Mouse (Mus musculus) G1E (cell line): Measurements from ENCODE around the gene Vrk1. TPM values are rescaled to one million over a fixed set of nuclear protein-coding genes. Genes with fewer than 3 reads are reported as not detected.

Experiments used
- ATAC-seq: 2 replicates; pipeline ENCODE4 v1.8.0; 2016; ENCODE audit warnings: mild to moderate bottlenecking; ENCODE audit not compliant: insufficient number of reproducible peaks, poor library complexity, low FRiP score, severe bottlenecking; ENCODE audit errors: extremely low read depth
- DNase-seq: peaks from one replicate; pipeline ENCODE4 v3.0.0; 2012; ENCODE audit warnings: low spot score
- H3K27me3 ChIP-seq: 2 replicates; pipeline ENCODE4 v1.6.1; 2012; ENCODE audit warnings: mild to moderate bottlenecking, low read length, inconsistent platforms; ENCODE audit not compliant: insufficient read depth
- H3K36me3 ChIP-seq: replicated peaks from 2 replicates; pipeline ENCODE3; 2012; ENCODE audit warnings: mild to moderate bottlenecking, inconsistent platforms
- H3K4me1 ChIP-seq: 2 replicates; pipeline ENCODE4 v1.6.1; 2012; ENCODE audit warnings: low read depth, low read length, inconsistent platforms, mixed read lengths; ENCODE audit not compliant: insufficient read depth
- H3K4me3 ChIP-seq: 2 replicates; pipeline ENCODE4 v1.5.1; 2012; ENCODE audit warnings: low read depth, mild to moderate bottlenecking, inconsistent platforms, low read length, moderate library complexity, mixed read lengths
- H3K9me3 ChIP-seq: replicated peaks from 2 replicates; pipeline ENCODE4 v1.6.1; 2012; ENCODE audit warnings: inconsistent platforms
- CTCF ChIP-seq: IDR thresholded peaks from 2 replicates; pipeline ENCODE4 v1.5.1; 2012; ENCODE audit warnings: low read depth, low read length, inconsistent platforms, mixed read lengths
- GATA1 ChIP-seq: IDR thresholded peaks from 2 replicates; pipeline ENCODE4 v1.6.1; 2012; ENCODE audit warnings: borderline replicate concordance, low read length, inconsistent platforms, mixed read lengths
- GATA2 ChIP-seq: IDR thresholded peaks from 2 replicates; pipeline ENCODE4 v1.6.1; 2012; ENCODE audit warnings: low read depth, low read length, inconsistent platforms, borderline replicate concordance
- POLR2AphosphoS5 ChIP-seq: IDR thresholded peaks from 2 replicates; pipeline ENCODE4 v1.6.1; 2012; ENCODE audit warnings: low read depth, low read length, inconsistent platforms; ENCODE audit not compliant: insufficient replicate concordance
- TAL1 ChIP-seq: conservative IDR thresholded peaks from 2 replicates; pipeline ENCODE4 v1.6.1; 2012; ENCODE audit warnings: low read depth, low read length, inconsistent platforms, mixed read lengths
- polyA plus RNA-seq: library from polyadenylated mRNA; stranded (reverse); fragments of >175 nt; gene quantifications from 2 replicates; pipeline ENCODE4 v1.2.3, GENCODE M21; 2012
- total RNA-seq, 2 experiments: library from RNA; stranded (forward) in 1 of 2; stranded (reverse) in 1 of 2; fragments of 200-1000 nt in 1 of 2; fragments of >200 nt in 1 of 2; fragmentation: Nextera tagmentation in 1 of 2; gene quantifications; 2 replicates each; pipeline ENCODE4 v1.2.3; 2014 to 2017

The Vrk1 gene
- total and polyA plus RNA-seq, 3 experiments = 89.8 to 293 (median 184) TPM

DNA sequence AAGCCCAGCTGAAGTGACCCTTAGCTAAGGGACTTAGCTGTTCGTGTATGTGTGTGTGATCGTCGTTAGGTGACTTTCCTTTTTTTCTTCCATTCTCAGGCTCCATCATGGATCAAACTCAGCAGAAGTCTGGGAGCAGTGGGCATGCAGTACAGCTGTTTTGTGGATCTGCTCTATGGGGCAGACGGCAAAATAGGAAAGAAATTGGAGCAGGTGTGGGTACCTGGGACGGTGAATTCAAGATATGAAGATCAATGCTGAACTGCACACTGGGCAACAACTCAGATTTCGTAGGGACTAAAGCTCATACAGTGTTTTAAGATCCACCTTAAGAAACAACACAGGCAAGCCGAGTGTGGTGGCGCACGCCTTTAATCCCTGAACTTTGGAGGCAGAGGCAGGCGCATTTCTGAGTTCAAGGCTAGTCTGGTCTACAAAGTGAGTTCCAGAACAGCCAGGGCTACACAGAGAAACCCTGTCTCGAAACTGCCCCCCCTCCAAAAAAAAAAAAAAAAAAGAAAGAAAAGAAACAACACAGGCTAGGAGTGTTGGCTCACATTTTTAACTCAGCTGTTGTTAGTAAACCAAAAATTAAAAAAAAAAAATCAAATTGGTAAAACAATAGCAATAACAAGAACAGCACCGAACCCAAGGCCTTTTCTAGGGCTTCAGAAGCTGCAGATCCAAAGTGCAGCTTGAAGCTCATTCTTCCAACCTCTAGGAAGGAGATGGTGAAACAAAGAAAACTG, 732 bp upstream of the Vrk1 start:
- ATAC-seq (no peak), DNase-seq (no peak)
- H3K27me3 ChIP-seq = no peaks in the 10 kb centered on the region
- TF ChIP-seq GATA2 (no peak), TAL1 (no peak), CTCF (no peak)
- peak overlapping the region; percentile 83; the same call in 1 of the 2 replicates for H3K4me3 ChIP-seq
- peaks cover 26% of the 10 kb centered on the region for H3K36me3 ChIP-seq
- H3K4me1 ChIP-seq = peaks cover 63% of the 10 kb centered on the region
- H3K9me3 ChIP-seq = peaks cover 9% of the 10 kb centered on the region

- Histone ChIP-seq H3K4me3 (no peak overlapping the region; the same call in 1 of the 2 replicates), H3K4me1 (peaks cover 59% of the 10 kb centered on the region), H3K9me3 (0 out of 2 replicates have a peak, but pooled peaks cover 3% of the 10 kb centered on the region), H3K36me3 (peaks cover 46% of the 10 kb centered on the region), H3K27me3 (no peaks in the 10 kb centered on the region)
- DNase-seq (no peak), ATAC-seq (no peak)
- no peak for TF ChIP-seq GATA1
- TF ChIP-seq GATA2 = no peak
- TF ChIP-seq TAL1 = no peak
- TF ChIP-seq CTCF = no peak
- TF ChIP-seq POLR2AphosphoS5 = no peak
Measured at GRCm38 (mm10) chr12:106012161-106012560, 2.1 kb downstream of the Vrk1 start.

DNA sequence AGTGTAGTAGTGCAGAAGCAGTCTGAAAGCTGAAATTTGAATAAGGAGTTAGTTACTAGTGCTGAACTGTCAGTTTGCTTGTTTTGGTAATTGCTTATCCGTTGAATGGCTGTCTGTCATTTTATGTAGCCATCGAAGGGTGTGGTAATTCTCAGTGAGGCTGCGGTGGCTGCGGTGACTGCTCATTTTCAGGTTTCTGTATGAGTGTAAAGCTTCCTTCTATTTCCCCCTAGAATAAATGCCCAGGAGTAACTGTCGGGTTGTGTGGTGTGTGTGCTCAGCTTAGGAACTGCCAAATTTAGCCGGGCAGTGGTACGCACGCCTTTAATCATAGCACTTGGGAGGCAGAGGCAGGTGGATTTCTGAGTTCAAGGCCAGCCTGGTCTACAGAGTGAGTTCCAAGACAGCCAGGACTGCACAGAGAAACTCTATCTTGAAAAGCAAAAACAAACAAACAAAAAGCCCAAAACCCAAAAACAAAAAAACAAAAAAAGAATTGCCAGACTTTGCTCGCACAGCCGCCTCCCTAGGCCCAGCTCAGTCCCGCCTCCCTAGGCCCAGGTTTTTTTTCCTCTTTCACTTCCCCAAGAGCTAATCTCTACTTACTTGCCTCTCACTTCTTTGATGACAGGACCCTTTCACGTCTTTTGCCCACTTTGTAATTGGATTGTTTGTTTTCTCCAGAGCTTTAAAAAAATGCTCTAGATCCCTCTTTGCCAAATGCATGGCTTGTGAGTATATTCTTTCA, 6.4 kb downstream of the Vrk1 start:
- DNase-seq (no peak), ATAC-seq (no peak)
- Histone ChIP-seq H3K4me3 (no peak overlapping the region; the same call in 1 of the 2 replicates), H3K36me3 (peaks cover 79% of the 10 kb centered on the region), H3K4me1 (peaks cover 80% of the 10 kb centered on the region), H3K9me3 (no peaks in the 10 kb centered on the region), H3K27me3 (no peaks in the 10 kb centered on the region)
- TF ChIP-seq CTCF (no peak), TAL1 (no peak), GATA1 (no peak), POLR2AphosphoS5 (no peak), GATA2 (no peak)

DNA sequence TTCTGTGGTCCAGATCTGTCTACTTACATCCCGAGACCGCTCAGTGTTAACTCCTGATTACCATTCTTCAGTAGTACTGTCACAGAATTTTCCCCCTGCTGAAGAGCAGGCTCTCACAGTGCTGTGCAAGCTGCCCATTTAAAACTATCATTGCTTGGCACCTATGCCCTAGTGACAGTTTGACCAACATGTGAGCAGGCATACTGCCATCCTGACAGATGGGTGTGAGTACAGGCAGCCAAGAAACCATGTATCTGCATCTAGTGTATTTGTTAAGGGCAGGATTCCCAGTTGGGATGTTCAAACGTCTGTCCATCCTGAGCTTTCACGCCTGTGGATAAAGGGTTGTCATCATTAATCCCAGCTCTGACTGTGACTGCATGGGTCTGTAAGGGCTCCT, 10.0 kb downstream of the Vrk1 start:
- Histone ChIP-seq H3K27me3 (no peaks in the 10 kb centered on the region), H3K9me3 (no peaks in the 10 kb centered on the region), H3K4me1 (peaks cover 90% of the 10 kb centered on the region), H3K36me3 (peaks cover 84% of the 10 kb centered on the region), H3K4me3 (no peak overlapping the region)
- DNase-seq = no peak
- TF ChIP-seq CTCF = no peak
- TF ChIP-seq POLR2AphosphoS5 = no peak
- no peak for TF ChIP-seq GATA2
- TF ChIP-seq GATA1 = no peak
- TF ChIP-seq TAL1 = no peak
- no peak for ATAC-seq

- no peak overlapping the region for H3K4me3 ChIP-seq
- peaks cover 76% of the 10 kb centered on the region for H3K36me3 ChIP-seq
- DNase-seq (peak; percentile 52), ATAC-seq (peak; percentile 23)
- H3K27me3 ChIP-seq = no peaks in the 10 kb centered on the region
- H3K9me3 ChIP-seq = no peaks in the 10 kb centered on the region
- peaks cover 89% of the 10 kb centered on the region for H3K4me1 ChIP-seq
- TF ChIP-seq POLR2AphosphoS5 = no peak
- TF ChIP-seq GATA2 = no peak
- no peak for TF ChIP-seq GATA1
- no peak for TF ChIP-seq CTCF
- TF ChIP-seq TAL1 = no peak
Measured at GRCm38 (mm10) chr12:106023652-106024051, 13.6 kb downstream of the Vrk1 start.

GRCm38 (mm10) chr12:106025416-106025815, 15.4 kb downstream of the Vrk1 start:
- Histone ChIP-seq H3K36me3 (peaks cover 74% of the 10 kb centered on the region), H3K27me3 (no peaks in the 10 kb centered on the region), H3K4me3 (peak overlapping the region; percentile 69), H3K4me1 (peaks cover 91% of the 10 kb centered on the region), H3K9me3 (no peaks in the 10 kb centered on the region)
- DNase-seq (peak; percentile 83), ATAC-seq (peak; percentile 61)
- TF ChIP-seq CTCF (peak; percentile 90), GATA1 (no peak)
